Mouse (Mus musculus): ENCODE measurements around the gene Pinlyp.
A peak's percentile ranks its signal among the peaks of the same experiment; 100 is the strongest.
"Not testable (repeated sequence)": the region's sequence is repeated elsewhere in the genome, so short reads cannot be mapped to it uniquely, and the experiment has no call there.

The Pinlyp gene

DNA sequence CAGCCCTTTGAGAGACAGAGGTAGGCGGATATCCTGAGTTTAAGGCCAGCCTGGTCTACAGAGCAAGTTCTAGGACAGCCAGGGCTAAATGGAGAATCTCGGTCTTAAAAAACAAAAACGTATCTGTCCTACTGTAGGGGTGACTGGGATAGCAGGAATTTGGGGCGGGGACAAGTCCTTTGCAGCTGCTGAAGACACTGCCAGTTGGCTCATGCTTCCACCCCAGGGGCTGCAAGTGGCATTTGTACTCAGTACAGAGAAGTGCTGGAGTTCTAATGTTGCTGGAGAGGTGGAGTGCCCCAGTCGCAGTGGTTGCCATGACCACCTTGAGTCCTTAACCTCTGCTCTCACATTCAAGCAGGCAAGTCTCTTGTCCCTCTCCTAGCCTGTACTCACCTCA, 23.1 kb downstream of the Pinlyp start:
- DNase-seq (ENCODE audit: low spot score): no peak

DNA sequence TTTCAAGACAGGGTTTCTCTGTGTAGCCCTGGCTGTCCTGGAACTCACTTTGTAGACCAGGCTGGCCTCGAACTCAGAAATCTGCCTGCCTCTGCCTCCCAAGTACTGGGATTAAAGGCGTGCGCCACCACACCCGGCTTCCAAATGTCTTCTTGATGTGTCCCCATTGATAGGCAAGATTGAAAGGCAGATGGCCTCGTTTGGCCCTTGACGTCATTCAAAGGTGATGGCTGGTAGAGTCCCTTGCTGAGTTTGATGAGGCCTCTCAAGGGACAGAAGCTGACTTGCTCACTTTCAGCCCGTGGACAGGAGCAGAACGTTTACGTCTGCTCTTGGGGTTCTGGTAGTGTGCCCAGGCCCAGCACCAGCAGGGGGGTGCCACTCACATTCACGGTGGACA, 25.9 kb downstream of the Pinlyp start:
- DNase-seq (ENCODE audit: low spot score): not testable (repeated sequence)

DNA sequence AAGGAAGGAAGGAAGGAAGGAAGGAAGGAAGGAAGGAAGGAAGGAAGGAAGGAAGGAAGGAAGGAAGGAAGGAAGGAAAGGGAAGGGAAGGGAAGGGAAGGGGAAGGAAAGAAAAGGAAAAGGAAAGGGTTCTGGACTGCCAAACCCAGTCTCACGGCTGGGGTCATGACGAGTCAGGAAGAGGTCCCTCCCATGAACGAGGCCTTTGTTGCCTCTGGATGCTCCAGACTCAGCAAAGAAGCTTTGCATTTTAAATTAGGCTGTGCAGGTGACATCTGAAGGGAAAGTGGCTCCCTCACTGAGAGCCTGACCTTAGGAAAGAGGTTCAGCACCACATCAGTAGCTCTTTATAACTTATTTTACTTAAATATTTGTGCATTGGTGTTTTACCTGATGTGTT, 26.8 kb downstream of the Pinlyp start:
- no peak for DNase-seq (ENCODE audit: low spot score)

DNA sequence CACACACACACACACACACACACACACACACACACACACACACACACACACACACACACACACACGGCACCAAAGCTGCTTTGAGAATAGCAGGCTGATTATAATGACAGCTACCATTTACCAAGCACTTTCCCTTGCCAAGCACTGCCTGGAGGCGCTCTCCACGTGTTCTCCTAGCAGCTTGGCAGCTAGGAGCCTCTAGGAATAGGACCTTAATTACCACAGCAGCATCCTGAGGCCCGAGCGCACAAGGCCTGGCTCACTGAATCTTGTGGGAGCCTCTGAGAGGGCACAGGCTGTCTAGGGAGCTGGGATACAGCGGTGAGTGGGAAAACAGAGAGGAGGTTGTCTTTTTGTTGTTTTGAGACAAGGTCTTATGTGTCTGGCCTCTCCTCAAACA, 28.3 kb downstream of the Pinlyp start:
- DNase-seq (ENCODE audit: low spot score): no peak

DNA sequence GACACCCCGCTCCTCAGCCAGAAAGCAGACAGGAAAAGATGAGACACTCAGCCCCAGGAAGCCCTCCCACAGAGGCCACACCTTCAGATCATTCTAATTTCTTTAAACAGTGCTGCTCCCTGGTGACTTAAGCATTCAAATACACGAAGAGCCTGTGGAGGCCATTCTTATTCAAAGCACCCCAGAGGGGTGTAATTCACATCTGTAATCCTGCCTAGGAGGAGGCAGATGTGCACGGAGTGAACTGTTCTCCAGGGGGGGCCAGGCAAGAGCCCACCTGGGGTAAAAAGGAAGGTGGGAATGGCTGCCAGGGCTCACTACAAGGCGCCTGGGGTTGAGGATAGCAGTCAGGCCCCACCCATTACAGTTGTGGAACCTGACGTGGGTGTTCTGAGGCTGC, 28.8 kb downstream of the Pinlyp start:
- no peak for DNase-seq (ENCODE audit: low spot score)

DNA sequence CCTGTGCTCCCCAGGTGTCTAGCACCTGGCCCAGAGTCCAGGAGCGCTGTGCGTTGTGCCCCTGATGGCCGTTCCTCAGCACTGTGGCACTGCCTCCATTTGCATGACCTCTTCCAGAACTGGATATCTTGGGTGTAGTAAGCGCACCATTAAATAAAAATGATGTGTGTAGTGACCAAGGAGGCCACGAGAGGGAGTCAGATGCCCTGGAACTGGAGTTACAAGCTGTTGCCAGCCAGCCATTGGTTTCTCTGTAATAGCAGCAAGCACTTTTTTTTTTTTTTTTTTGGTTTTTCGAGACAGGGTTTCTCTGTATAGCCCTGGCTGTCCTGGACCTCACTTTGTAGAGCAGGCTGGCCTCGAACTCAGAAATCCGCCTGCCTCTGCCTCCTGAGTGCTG, 29.6 kb downstream of the Pinlyp start:
- DNase-seq (ENCODE audit: low spot score): not testable (repeated sequence)

DNA sequence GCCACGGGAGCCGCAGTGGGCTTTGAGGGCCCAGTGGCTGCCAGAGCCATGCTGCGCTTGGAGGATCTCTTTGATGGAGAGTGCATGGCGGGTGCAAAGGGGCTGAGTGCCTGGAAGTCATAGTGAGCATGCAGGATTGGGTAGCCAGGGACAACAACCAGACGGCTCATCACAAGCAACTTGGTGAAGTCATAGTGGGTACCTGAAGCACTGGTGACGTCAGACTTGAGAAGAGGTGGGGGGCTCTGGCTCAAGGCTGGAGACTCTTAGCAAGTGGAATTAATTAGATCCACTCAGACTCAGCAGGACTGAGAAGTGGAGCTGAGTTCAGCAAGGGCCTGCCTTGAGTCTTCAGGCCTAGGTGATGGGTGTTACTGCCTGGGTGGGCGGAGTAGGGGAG, 33.6 kb downstream of the Pinlyp start, which contains the start of gene AC161166.1:
Gene AC161166.1 (minus strand): TSS at position 101 of the 400 bp plus-strand sequence.
- no peak for DNase-seq (ENCODE audit: low spot score)

DNA sequence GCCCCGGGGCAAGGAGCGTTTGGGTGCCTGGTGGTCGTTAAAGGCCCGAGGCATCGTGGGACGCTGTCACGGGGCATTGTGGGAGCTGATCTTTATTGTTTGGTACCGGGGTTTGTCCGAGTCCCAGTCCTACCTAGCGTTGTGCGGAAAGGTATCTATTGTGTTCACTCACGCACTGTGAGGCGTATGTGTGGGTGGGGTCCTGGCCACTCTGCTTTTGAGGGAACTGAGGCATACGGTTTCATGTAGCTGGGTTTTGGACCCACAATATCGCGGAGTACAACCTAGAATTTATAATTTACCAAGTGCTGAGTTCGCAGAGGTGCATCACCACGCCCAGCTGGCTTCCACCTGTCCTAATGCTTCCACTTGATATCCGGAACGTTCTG, 38.2 kb downstream of the Pinlyp start:
- DNase-seq (ENCODE audit: low spot score): no peak

DNA sequence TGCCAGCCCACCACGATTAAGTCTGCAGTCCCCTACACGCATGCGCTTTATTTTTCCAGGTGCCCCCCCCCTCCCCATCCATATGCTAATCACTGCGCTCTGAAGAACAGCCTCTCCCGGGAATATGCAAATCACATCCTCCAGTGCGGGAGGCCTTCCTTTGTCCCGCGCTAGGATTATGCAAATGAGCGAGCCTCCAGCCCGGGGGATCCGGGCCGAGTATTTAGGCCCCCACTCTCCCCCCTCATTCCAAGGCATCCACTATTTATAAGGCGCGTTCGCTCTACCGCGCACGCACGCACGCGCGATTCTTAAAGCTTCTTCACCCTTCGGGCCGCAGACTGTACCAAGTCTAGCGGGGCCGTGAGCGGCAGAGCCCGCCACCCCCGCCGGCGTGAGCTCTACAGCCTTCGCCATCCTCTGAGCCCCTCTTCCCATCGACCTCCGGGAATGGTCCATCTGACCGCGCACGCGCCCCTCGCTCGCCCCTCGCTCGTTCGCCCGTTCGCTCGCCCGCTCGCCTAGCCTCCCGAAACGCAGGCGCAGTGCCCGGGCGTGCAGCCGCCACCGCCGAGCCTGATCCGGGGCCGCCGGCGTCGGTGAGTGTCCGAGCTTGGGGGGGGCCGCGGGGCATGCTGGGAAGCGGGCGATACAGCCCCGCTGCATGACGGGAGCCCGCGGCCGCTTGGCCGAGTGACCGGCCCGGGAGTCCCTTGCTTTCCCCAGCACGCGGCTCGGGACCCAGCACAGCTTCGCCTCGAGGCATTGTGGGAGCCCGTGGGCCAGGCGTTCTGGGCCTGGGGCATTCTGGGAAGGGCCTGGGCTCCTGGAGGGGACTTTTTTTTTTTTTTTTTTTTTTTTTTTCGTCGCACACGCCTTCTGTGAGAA, 38.8 kb downstream of the Pinlyp start, which contains the start of gene Zfp428:
Gene Zfp428 (plus strand): TSS at position 169 of the 888 bp plus-strand sequence.
- DNase-seq (ENCODE audit: low spot score): peak; percentile 70

DNA sequence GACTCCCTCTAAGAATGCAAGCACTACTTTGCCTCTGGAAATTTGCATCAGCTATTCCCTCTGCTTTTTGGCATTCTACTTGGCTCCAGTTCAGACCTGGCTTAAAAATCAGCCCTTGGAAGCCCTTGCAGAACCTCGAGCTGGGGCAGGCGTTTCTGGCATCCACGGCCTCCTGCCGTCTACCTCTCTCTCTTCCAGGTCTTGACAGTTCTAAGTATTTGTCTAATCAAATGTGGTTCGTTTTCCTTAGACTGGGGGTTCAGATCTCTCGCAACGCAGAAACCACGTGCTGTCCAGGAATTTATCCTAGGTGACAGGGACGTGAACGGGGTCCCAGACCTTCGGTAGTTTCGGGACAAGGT, 39.5 kb downstream of the Pinlyp start:
- DNase-seq (ENCODE audit: low spot score): no peak

DNA sequence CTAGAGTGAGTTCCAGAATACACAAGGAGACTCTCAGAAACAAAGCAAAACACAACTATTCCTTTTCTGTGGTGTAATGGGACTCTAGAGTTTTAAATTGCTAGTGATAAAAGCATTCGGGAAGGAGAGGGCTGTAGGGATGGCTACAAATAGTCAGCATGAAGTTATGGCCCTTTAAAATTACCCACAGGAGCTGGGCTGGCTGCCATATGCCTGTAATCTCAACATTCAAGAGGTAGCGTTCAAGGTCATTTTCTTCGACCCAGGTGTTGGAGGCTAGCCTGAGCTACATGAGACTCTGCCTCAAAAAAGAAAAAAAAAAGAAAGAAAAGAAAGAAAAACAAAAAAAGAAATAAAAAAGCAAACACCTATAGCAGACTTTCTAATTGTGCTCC, 39.9 kb downstream of the Pinlyp start:
- DNase-seq (ENCODE audit: low spot score): no peak

DNA sequence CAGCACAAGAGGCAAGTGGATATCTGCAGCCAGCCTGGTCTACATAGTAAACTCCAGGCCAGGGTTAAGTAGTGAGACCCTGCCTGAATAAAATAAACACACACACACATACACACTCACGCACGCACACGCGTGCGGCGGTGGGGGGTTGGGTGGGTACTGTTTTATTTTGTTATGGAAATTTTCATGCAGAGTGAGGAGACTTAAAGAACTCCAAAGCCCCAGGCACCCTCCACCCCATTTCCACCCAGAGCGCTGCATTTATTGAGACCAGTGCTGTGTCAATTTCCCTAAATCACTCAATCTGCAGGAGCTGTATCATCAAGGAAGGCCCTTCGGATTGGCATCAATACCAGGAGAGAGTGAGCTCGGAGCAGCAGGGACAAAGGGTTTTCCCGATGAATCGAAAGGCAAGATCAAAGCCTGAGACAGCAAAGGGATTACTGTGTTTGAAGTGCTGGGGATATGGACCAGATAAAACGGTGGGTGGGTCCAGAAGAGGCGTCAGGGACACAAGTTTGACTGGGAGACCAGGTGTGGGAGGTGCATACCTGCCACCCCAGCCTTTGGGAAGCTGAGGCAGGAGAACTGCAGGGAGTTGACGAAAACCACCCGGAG, 40.4 kb downstream of the Pinlyp start:
- DNase-seq (ENCODE audit: low spot score): no peak

DNA sequence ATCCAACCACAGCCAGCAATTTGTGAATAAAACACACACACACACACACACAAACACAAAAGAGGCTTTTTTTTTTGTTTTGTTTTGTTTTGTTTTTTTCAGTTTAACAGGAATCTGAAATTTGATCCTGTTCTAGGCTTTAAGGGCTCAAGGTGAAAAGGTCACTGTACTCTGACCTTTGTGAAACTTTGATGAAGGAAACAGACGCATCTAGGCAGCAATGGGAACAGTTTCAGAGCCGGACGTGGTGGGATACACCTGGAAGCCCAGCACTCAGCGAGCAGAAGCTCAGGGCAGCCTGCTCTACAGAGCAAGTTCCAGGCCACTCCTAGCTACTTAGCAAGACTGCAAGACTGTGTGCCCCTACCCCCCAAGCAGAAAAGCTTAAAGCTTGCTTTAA, 41.0 kb downstream of the Pinlyp start:
- DNase-seq (ENCODE audit: low spot score): no peak

DNA sequence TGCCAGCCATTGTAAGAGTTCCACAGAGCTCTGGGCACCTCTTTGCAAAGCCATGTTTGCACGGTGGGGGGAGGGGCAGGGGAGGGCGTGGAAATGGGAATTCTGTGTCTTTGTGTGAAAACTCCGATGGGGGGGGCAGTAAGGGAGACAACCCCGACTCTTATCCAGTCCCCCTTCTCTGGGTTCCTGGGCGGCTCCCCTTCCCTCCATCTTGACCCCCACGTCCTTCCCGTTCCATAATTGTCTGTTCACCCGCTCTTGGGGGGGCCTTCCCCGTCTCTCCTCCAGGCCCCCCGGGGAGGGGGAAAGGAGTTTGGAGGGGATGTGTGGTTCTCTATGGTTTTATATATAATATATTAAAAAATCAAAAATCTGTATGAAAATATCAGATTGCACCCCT, 41.9 kb downstream of the Pinlyp start:
- no peak for DNase-seq (ENCODE audit: low spot score)

DNA sequence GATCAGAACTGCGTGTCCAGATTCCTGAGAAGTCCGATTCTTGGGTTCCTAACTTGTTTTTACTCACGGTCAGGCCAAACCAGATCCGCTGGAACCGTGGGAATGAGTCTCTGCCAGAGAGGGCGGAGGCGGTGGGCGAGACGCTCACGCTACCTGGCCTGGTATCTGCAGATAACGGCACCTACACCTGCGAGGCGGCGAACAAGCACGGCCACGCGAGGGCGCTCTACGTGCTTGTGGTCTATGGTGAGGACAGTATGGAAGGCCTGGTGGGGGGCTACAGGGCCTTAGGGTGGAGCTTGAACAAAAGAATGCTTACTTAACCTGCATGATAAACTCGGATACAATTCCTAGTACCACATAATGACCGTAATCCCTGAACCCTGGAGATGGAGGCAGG, 44.4 kb downstream of the Pinlyp start:
- no peak for DNase-seq (ENCODE audit: low spot score)

DNA sequence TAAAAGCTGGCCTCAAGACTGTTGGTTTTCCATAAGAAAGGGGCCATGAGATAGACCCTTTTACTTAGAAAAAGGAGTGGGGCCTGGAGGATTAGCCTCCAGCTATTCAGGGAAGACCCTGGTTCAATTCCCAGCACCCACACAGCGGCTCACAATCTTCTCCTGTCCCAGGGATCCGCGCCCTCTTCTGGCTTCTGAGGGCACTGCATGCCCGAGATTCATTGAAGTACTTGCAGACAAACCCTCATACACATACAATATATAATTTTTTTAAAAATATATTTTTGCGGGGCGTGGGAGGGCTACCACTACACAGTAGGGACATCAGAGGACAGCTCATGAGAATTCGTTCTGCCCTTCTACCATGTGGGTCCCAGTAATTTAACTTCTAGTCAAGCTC, 45.0 kb downstream of the Pinlyp start:
- DNase-seq (ENCODE audit: low spot score): no peak

DNA sequence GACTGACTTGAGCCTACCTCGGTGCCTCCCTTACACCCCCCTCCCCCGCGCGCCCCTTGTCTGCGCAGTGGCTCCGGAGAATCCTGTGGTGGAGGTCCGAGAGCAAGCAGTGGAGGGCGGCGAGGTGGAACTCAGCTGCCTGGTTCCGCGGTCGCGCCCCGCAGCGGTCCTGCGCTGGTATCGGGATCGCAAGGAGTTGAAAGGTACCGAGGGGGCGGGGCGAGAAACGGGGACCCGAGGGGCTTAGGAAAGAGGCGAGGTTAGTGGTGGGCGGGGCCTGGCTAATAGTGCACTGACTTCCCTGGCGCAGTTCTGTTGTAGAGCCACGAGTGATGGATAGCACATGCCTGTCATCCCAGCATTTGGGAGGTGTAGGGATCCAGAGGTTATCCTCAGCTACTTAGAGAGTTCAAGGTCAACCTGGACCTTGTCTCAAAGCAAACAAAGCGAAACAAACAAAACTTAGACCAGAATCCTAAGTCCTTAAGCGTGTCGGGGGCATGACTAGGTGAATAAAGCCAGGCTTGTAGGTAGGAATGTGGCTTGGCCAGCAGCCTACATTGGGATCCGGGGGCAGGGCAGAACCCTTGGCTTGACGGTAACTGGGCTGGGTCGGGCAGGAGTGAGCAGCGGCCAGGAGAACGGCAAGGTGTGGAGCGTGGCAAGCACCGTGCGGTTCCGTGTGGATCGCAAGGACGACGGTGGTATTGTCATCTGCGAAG, 45.9 kb downstream of the Pinlyp start:
- DNase-seq (ENCODE audit: low spot score): no peak

Measured in left cerebral cortex, adult 11 months (tissue).